Mouse (Mus musculus) intestine, embryonic 14.5 days (tissue): ENCODE measurements around the gene Crb3. TPM values are rescaled to one million over a fixed set of nuclear protein-coding genes. Genes with fewer than 3 reads are reported as not detected.

Source experiments
- ATAC-seq: fragments of 200-750 bp; cut with Nextera tagmentation; replicated peaks from 2 replicates; pipeline ENCODE4 v1.8.0; 2017; ENCODE audit warnings: low read depth, moderate number of reproducible peaks, moderate TSS enrichment, moderate library complexity; ENCODE audit not compliant: low FRiP score, low TSS enrichment
- DNase-seq: peaks from one replicate; pipeline ENCODE4 v3.0.0-alpha.2; 2018; ENCODE audit warnings: low spot score
- H3K27ac ChIP-seq: fragments of 300-500 bp; sonication (generic); 2 replicates; pipeline ENCODE4 v1.5.1; 2014; ENCODE audit warnings: low read depth, mild to moderate bottlenecking, control low read depth
- H3K27me3 ChIP-seq: fragments of 300-500 bp; sonication (generic); replicated peaks from 2 replicates; pipeline ENCODE4 v1.6.1; 2014; ENCODE audit warnings: low read length, control low read depth; ENCODE audit not compliant: control insufficient read depth, insufficient read depth
- H3K36me3 ChIP-seq: fragments of 300-500 bp; sonication (generic); 2 replicates; pipeline ENCODE4 v1.6.1; 2014; ENCODE audit warnings: low read length, control low read depth; ENCODE audit not compliant: control insufficient read depth, insufficient read depth
- H3K4me1 ChIP-seq: fragments of 300-500 bp; sonication (generic); replicated peaks from 2 replicates; pipeline ENCODE4 v1.6.1; 2014; ENCODE audit warnings: low read length, control low read depth, mixed read lengths; ENCODE audit not compliant: control insufficient read depth, insufficient read depth
- H3K4me2 ChIP-seq: fragments of 300-500 bp; sonication (generic); 2 replicates; pipeline ENCODE4 v1.6.1; 2014; ENCODE audit warnings: low read length
- H3K4me3 ChIP-seq: fragments of 300-500 bp; sonication (generic); 2 replicates; pipeline ENCODE4 v1.5.1; 2014; ENCODE audit warnings: low read depth, low read length, control low read depth, mixed read lengths
- H3K9ac ChIP-seq: fragments of 300-500 bp; sonication (generic); 2 replicates; pipeline ENCODE4 v1.6.1; 2014; ENCODE audit warnings: mild to moderate bottlenecking, low read length
- H3K9me3 ChIP-seq: fragments of 300-500 bp; sonication (generic); 2 replicates; pipeline ENCODE4 v1.6.1; 2016; ENCODE audit warnings: low read length, control low read depth; ENCODE audit not compliant: control insufficient read depth
- WGBS: fragments of 180-500 bp; shearing (Covaris S2); extraction: QIAGEN DNeasy Blood & Tissue Kit; methylation state at CpG from one replicate; pipeline ENCODE4 v1.1.7; 2014; 5-methylcytosine and 5-hydroxymethylcytosine counted together
- polyA plus RNA-seq: library from polyadenylated mRNA; unstranded; fragments of >200 nt; fragmentation: Nextera tagmentation; extraction: Ambion mirVana; gene quantifications from 2 replicates; pipeline ENCODE4 v1.2.1, GENCODE M21; 2014

The Crb3 gene
- 60.3 and 75.4 TPM in 2 replicates for polyA plus RNA-seq

DNA sequence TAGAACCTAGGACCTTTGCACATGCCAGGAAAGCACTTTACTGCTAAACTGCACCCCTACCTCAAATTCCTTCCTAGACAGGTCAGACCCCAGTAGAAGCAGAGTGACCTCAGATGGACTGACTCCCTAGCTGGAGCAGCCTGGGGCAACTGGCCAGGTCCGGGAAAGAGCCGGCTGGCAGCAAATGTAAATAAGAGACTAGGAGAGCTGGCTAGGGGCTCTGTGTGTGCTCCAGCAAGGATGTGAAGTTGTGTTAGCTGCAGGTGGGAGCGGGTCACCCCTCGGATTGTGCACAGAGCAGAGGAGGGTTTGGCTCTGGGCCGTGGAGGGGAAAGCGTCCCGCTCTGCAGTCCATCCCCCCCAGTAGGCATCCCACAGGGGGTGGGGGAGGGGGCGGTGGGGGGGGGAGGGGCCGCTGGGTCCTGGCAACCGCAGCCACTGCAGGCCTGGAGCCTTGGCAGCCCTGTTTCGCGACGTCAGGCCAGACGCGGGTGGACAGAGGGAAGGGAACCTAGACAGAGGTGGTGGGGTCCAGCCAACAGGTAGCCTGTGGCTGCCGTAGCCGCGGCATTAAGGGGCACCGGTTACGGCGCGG, at the start of gene Crb3:
Crb3 (plus strand) TSS at position 215 of the 595 bp plus-strand sequence.
- Histone ChIP-seq H3K9ac (peak within 1 kb of the TSS; percentile 55), H3K9me3 (no peaks in the 10 kb centered on the region), H3K4me1 (peaks cover 8% of the 10 kb centered on the region; the same call in 1 of the 2 replicates), H3K36me3 (peaks cover 10% of the 10 kb centered on the region), H3K27ac (no peak within 1 kb of the TSS; the same call in 1 of the 2 replicates), H3K27me3 (peaks cover 25% of the 10 kb centered on the region), H3K4me3 (peak within 1 kb of the TSS; percentile 70), H3K4me2 (peak within 1 kb of the TSS; percentile 81)
- WGBS, result 1% methylated on average over 20 of the region's 22 CpGs
- ATAC-seq (no peak), DNase-seq (no peak)

DNA sequence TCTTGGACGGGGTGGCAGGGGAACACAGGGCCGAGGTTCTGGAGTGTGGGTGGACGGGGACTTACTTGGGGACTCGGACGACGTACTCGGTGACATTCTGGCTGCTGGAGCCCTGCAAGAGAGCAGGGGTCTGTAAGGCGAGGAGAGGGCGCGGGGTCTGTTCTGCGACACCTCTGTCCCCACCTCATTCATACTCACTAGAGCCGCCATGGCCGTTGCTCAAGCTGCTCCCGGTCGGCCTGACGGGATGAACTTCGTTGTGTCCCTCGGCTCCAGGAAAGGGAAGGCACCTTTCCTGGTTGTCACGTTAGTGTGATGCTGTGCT, 48.0 kb upstream of the Crb3 start:
- peak; percentile 58 for ATAC-seq
- peaks cover 11% of the 10 kb centered on the region; the same call in 1 of the 2 replicates for H3K4me1 ChIP-seq
- no peak for DNase-seq
- peak overlapping the region; percentile 45 for H3K9ac ChIP-seq
- H3K27ac ChIP-seq, result peak overlapping the region; percentile 45; the same call in 1 of the 2 replicates
- peak overlapping the region; percentile 65 for H3K4me3 ChIP-seq
- peak overlapping the region; percentile 96 for H3K4me2 ChIP-seq
- under 1% methylated on average over 19 of the region's 19 CpGs for WGBS
- H3K36me3 ChIP-seq, result peaks cover 35% of the 10 kb centered on the region
- no peaks in the 10 kb centered on the region for H3K9me3 ChIP-seq
- no peaks in the 10 kb centered on the region for H3K27me3 ChIP-seq

- DNase-seq (peak; percentile 99), ATAC-seq (peak; percentile 95)
- WGBS, result under 1% methylated on average over 51 of the region's 51 CpGs
- Histone ChIP-seq H3K27me3 (no peaks in the 10 kb centered on the region), H3K4me2 (peak within 1 kb of the TSS; percentile 96), H3K4me3 (peak within 1 kb of the TSS; percentile 65), H3K36me3 (peaks cover 29% of the 10 kb centered on the region), H3K4me1 (peaks cover 11% of the 10 kb centered on the region; the same call in 1 of the 2 replicates), H3K27ac (peak within 1 kb of the TSS; percentile 93), H3K9me3 (no peaks in the 10 kb centered on the region), H3K9ac (peak within 1 kb of the TSS; percentile 77)
Measured at GRCm38 (mm10) chr17:57011236-57012141, 47.4 kb upstream of the Crb3 start, which contains the start of the genes Gtf2f1 and Gm17949. Gene Gtf2f1, minus strand, starts transcription at chr17:57011288. Gene Gm17949, plus strand, starts transcription at chr17:57011469.

DNA sequence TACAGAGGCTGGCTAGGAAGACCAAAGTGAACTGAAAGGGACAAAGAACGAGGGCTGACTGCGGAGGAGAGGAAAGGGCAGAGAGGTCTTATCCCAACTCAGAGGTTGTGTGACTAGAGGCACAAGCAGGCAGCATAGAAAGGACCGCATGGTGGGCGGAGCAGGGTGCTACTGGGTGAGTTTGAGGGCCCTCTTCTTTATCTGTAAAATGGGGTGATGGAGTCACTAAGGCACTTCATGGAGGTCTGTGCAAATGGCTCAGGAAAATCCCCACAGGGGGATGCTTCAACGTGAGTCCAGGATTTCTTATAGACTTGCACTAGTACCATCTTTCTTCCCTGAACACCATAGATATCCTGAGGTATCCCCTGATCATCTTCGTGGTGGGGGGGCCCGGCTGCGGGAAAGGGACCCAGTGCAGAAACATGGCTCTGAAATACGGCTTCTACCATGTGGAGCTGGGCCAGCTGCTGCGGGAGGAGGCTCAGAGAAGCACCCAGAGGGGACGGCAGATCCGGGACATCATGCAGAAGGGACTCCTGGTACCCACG, 46.6 kb upstream of the Crb3 start:
- DNase-seq, result no peak
- Histone ChIP-seq H3K4me2 (peak overlapping the region; percentile 79), H3K4me1 (peaks cover 11% of the 10 kb centered on the region; the same call in 1 of the 2 replicates), H3K27ac (peak overlapping the region; percentile 93), H3K4me3 (peak overlapping the region; percentile 65), H3K36me3 (peaks cover 20% of the 10 kb centered on the region), H3K27me3 (no peaks in the 10 kb centered on the region), H3K9ac (peak overlapping the region; percentile 77), H3K9me3 (no peaks in the 10 kb centered on the region)
- ATAC-seq, result no peak
- 69% methylated on average over 13 of the region's 13 CpGs for WGBS

DNA sequence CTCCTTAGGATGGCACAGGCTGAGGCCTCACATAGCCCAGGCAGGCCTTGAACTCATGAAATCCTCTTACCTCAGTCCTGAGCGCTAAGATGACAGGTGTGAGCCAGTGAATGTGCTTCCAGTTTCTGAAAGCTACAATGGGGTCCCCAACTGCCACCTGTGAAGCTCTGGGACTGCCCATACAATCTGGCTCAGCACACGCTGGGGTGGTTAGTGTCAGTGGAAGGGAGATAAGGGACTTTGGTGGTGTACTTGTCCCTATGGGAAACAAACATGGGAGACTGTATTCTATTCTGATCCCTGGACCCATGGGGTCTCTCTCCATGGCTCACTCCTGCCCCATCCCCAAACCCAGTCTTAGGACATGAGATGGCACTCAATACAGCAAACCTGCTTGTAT, 39.2 kb upstream of the Crb3 start:
- H3K4me2 ChIP-seq, result no peak overlapping the region
- ATAC-seq (no peak), DNase-seq (no peak)
- no peak overlapping the region for H3K4me3 ChIP-seq
- no peak overlapping the region for H3K9ac ChIP-seq
- WGBS, result 89% methylated on average over 2 of the region's 2 CpGs
- no peaks in the 10 kb centered on the region for H3K27me3 ChIP-seq
- H3K4me1 ChIP-seq, result no peaks in the 10 kb centered on the region
- H3K36me3 ChIP-seq, result peaks cover 50% of the 10 kb centered on the region
- H3K27ac ChIP-seq, result no peak overlapping the region
- H3K9me3 ChIP-seq, result no peaks in the 10 kb centered on the region

- no peaks in the 10 kb centered on the region for H3K27me3 ChIP-seq
- H3K9me3 ChIP-seq, result no peaks in the 10 kb centered on the region
- H3K4me2 ChIP-seq, result no peak overlapping the region
- no peak overlapping the region for H3K9ac ChIP-seq
- DNase-seq (no peak), ATAC-seq (no peak)
- WGBS, result 93% methylated on average over 5 of the region's 5 CpGs
- H3K36me3 ChIP-seq, result peaks cover 62% of the 10 kb centered on the region
- no peak overlapping the region for H3K27ac ChIP-seq
- H3K4me1 ChIP-seq, result no peaks in the 10 kb centered on the region
- H3K4me3 ChIP-seq, result no peak overlapping the region
Measured at GRCm38 (mm10) chr17:57020960-57021359, 37.9 kb upstream of the Crb3 start.

DNA sequence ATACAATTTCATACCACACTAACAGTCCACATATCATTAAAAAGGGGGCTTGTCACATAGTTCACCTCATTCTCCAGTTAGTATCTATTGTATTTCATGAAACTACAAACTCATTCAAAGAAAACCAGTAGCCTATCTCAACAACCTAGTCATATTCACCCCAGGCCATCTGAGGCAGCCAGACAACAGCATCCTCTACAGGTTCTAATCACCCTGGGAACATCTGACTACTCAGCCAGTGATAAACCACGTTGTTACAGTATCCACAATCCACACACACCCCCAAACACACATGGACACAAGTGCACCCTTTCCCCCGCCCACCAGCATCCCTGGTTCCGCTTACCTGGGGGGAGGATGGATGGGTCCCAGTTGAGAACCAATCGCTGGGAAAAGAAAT, 31.4 kb upstream of the Crb3 start:
- Histone ChIP-seq H3K27ac (no peak overlapping the region), H3K4me3 (no peak overlapping the region), H3K4me1 (peaks cover 13% of the 10 kb centered on the region), H3K9me3 (no peaks in the 10 kb centered on the region), H3K9ac (no peak overlapping the region), H3K4me2 (no peak overlapping the region), H3K27me3 (no peaks in the 10 kb centered on the region), H3K36me3 (peaks cover 67% of the 10 kb centered on the region)
- DNase-seq, result no peak
- WGBS, result 86% methylated on average over 4 of the region's 4 CpGs
- no peak for ATAC-seq

- H3K9ac ChIP-seq, result peak overlapping the region; percentile 99
- DNase-seq (no peak), ATAC-seq (no peak)
- peak overlapping the region; percentile 85 for H3K4me2 ChIP-seq
- no peak overlapping the region for H3K27ac ChIP-seq
- peak overlapping the region; percentile 79 for H3K4me3 ChIP-seq
- 29% methylated on average over 8 of the region's 8 CpGs for WGBS
- H3K9me3 ChIP-seq, result no peaks in the 10 kb centered on the region
- H3K4me1 ChIP-seq, result peaks cover 13% of the 10 kb centered on the region
- peaks cover 45% of the 10 kb centered on the region for H3K36me3 ChIP-seq
- no peaks in the 10 kb centered on the region for H3K27me3 ChIP-seq
Measured at GRCm38 (mm10) chr17:57029691-57030090, 29.2 kb upstream of the Crb3 start.
